Mouse (Mus musculus): ENCODE data around the gene Fgf12.

Fgf12 gene

DNA sequence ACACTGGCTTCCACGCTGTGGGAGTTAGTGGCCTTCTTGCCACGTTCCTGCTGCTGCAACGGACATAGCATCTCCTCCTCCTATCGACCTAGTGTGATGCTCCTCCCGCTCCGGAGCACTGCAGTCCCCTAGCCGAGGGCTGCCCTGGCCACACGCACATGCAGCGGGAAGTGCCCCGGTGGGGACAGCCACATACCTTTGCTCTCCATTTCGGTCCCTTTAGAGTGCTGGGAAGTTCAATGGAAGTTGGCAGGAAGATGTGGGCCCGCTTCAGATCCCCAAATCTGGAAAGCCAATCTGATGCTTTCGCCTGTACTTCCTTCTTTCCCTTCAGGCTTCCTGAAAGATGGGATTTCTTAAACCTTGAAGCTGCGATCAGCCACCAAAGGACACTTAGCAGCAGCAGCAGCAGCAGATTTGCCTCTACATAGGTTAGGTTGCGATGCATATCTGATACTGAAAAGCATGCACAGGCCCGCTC, at the start of gene Fgf12:
Gene Fgf12 (minus strand): TSS at position 431 of the 481 bp plus-strand sequence.
- no peak for DNase-seq (ENCODE audit: low read depth, low spot score)

GRCm38 (mm10) chr16:28793115-28793514, 40.2 kb upstream of the Fgf12 start:
- DNase-seq (ENCODE audit: low read depth, low spot score): peak; percentile 58

DNA sequence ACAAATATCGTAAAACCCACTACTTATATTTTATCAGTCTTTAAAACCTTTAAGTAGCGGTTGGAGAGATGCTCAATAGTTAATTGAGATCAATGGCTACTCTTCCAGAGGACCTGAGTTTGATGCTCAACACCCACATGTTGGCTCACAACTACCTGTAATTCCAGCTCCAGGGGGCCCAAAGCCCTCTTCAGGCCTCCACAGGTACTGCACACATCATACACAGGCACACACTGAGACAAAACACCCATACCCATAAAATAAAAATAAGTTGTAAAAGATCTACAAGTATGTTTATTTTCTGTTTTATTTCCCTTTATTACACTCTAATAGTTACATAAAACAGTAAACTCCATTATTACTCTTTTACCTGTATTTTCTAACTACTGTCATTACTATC, 17.4 kb upstream of the Fgf12 start:
- DNase-seq (ENCODE audit: low read depth, low spot score): peak; percentile 4

- no peak for DNase-seq (ENCODE audit: low read depth, low spot score)
Measured at GRCm38 (mm10) chr16:28761417-28761976, 8.6 kb upstream of the Fgf12 start.

DNA sequence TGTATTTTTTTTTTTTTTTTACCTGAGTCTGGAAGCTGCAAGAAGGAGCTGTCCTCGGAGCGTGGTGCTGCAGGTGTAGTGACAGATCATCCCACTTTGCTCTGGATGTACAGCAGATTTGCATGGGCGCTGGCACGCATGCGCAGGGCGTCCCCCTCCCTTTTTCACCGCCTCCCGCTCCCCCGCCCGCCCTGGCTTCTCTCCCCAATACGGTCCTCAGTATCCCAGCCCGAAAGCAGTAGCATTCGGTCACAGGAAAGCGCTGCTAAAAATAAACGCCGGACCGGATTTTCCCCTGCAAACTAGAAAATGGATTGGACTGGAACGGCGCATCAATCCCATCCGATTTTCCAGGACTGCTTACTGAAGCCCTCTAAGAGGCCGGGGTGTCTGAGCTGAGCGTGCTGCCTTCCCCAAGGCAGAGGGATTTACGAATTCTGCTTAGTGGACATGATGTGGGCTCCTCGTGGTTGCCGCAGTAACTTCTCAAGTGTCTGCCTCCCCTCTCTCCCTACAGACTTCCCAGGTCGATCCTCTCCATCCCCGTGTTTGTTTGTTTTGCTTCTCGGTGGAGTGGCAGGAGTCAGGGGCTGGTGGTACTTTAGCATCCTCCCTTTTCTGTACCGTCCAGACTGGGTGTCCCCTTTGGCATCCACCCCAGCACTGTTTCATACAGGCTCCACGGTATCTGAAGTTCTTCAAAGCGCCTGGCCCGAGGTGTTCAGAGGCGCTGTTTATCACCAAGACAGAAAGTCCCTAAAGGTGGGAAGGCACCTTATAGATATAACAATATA, 453 bp upstream of the Fgf12 start:
- no peak for DNase-seq (ENCODE audit: low read depth, low spot score)

GRCm38 (mm10) chr16:28734461-28734860, 18.4 kb downstream of the Fgf12 start:
- DNase-seq (ENCODE audit: low read depth, low spot score): no peak

DNA sequence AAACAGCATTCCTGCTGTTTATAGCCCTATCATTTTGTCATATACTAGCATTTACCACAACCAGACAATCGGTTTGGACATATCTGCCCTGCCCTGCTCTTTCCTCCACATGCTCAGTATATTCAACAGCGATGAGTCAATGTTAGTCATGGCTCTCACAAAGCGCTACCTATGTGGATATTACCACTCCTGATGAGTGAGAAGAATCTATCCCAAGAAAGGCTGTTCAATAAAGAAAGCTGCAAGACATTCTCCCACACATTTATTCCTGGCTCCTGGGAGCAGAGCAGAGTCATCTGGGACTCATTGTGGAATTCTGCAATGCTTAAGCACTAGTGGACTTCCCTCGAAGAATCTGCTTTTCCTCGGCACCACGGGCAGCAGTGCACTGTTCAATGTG, 26.1 kb downstream of the Fgf12 start:
- peak; percentile 7 for DNase-seq (ENCODE audit: low read depth, low spot score)

- DNase-seq (ENCODE audit: low read depth, low spot score): no peak
Measured at GRCm38 (mm10) chr16:28706623-28707022, 46.2 kb downstream of the Fgf12 start.

GRCm38 (mm10) chr16:28700346-28700745, 52.5 kb downstream of the Fgf12 start:
- DNase-seq (ENCODE audit: low read depth, low spot score): no peak

DNA sequence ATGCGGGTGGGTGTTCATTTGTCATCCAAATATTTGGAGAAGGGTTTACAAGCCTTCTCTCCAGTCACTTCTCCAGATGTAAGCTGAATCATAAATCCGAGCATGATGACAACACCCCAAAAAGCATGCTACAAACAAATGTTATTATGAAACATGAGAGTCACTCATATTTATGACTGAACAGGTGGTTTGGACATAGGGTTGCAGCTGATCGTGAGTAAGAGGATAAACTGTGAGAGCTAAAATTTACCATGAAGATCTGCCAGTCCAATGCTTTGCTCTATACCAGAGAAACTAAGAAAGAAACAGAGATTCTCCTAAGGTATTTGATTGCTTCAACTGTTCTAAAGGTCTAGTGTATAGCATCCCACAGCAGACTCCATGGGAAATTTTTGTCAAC, 56.0 kb downstream of the Fgf12 start:
- DNase-seq (ENCODE audit: low read depth, low spot score): no peak

DNA sequence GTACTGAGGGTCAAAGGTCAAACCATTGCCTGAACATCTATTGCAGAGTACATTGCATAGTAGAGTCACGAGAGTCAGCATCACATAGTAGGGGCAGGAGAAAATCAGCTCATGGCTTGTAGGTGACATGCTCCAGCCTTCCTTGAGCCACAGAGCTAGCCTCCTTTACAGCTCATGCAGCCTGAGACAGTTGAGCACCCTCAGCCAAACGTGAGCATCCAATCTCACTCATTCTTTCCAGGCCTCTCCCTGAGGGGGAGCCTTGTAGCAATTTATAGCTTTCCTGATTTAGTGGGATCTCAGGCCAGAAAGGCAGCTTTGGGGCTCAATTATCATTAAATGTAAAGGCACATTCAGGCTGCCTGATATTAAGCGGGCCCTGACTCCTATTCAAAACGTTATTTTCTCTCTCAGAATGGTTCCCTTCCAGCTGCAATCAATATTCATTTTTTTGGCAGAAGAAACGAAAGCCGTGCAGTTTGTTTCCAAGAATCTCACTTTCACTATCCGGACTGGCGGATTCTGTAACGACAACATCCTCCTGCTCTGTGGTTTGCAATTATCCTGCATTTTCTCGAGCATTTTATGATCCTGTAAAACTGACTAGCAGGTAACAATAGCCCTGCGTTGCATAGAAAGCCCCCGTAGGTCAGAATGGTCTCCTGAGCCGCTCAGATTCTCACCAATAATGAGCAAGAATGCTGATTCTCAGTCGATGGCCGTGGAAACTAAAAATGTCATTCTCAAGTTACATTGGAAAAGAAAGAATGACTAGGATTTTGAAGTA, 58.6 kb downstream of the Fgf12 start:
- no peak for DNase-seq (ENCODE audit: low read depth, low spot score)

DNA sequence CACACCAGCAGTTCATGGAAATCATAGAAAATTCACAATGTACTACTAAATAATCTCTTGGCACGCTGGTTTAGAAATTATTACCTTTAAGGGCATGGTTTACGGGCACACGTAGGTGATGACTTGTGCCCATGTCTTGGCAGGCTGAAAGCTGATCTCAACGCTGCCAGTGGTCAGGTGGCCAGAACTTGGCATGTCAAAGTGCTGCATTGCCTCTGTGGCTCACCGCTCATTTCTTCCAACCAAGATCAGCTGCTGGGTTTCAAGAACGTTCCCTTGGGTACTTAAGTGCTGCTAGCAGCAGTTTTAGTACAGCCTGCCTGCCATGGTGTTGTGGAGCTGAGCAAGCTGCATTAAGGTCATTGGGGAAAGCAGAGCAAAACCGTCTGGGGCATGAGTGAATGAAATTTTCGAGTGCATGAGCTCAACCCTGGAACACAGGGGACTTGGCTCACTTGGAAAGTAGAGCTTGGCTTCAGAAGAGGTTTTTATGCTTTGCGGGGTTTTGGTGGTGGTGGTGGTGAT, 63.9 kb downstream of the Fgf12 start:
- DNase-seq (ENCODE audit: low read depth, low spot score): no peak

DNA sequence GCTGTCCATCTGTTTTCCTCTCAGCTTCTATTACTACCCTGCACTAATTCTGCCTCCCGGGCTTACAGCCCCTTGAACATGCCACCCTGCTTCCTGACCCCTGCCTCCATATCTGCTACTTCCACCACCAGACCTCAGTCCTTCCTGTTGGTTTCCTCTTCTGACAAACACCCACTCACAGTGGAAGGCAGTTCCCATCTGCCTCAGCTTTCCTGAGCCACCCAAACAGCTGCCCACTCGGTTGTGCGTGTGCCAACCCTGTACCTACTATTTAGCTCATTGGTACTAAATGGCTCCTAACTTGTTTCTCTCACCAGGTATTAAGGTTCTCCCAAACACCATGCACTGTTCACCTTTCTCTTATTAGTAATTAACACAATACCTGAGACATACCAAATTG, 71.2 kb downstream of the Fgf12 start:
- DNase-seq (ENCODE audit: low read depth, low spot score): no peak

DNA sequence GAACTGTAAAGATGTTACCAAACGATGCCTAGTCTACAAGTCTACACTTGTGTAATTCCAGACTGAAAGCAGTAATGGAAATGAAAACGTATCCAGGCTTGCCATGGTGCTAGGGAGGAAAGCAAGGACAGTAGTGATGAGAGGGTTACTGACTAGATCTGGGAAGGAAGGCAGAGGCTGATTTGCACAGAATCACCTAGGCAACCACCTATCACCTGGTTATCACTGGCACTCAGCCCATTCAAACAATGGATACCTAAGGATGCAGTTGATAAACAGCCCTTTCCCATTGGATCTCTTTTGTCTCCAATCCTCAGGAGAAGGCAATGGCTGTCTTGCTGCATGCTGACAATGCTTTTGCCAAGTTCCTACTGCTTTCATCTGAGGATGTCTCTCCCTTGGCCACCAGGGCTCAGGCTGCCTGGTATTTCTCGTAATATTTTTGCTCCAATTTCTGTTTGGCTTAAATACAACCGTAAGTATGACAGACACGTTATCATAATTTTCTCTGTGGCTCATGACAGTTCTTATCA, 84.0 kb downstream of the Fgf12 start:
- no peak for DNase-seq (ENCODE audit: low read depth, low spot score)

DNA sequence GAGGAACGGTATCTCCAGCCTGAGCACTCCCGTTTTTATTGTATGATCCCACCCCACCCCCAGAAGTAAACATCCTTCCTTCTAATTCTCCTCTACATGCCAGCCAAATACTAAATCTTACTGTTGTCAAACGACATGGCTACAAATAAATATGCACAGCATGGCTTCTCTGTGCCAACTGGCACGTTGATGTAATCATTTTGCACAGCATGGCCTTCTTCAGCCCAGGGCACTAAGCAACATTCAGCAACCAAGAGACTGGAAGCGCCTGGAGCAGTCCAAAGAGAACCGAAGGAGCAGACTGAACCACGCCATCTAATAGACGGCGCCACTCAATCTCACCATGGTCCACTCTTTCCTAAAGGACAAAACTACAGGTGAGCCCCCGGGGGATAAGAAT, 100.2 kb downstream of the Fgf12 start:
- no peak for DNase-seq (ENCODE audit: low read depth, low spot score)

GRCm38 (mm10) chr16:28650589-28650988, 102.3 kb downstream of the Fgf12 start:
- DNase-seq (ENCODE audit: low read depth, low spot score): no peak

DNA sequence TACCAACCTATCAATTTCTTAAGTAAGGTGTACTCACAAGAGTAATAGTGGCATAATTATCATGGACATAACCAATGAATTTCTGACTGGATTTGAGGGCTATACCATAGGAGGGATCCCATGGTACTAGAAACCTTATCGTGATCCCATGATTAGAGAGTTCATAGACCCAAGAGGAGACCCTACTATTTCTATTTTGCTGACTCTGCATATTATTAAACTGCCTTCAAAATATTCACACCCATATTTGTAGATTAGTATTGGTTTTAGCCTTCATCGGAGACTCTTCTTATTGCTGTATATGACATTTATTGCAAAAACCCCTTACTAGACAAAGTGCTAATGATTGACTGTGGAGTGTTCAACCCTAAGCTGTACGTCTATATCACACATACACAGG, 107.8 kb downstream of the Fgf12 start:
- no peak for DNase-seq (ENCODE audit: low read depth, low spot score)

DNA sequence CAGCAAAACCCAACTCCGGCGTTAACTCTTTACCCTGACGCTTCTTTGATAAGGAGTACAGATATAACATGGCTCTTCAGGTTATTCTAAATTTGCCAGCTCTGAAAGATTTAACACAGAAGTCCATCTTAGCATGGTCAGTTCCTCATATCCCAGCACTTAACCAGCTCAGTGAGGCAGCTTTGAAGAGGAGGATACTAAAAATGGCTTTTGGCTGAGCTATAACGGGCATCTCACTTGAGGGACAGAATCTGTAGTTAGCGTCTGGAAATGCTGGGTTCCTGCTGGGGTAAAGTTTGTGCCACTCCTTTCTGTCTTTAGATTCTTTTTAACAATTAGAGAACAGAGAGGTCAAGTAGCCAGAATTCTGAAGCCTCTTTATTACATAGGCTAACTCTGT, 121.1 kb downstream of the Fgf12 start:
- no peak for DNase-seq (ENCODE audit: low read depth, low spot score)

DNA sequence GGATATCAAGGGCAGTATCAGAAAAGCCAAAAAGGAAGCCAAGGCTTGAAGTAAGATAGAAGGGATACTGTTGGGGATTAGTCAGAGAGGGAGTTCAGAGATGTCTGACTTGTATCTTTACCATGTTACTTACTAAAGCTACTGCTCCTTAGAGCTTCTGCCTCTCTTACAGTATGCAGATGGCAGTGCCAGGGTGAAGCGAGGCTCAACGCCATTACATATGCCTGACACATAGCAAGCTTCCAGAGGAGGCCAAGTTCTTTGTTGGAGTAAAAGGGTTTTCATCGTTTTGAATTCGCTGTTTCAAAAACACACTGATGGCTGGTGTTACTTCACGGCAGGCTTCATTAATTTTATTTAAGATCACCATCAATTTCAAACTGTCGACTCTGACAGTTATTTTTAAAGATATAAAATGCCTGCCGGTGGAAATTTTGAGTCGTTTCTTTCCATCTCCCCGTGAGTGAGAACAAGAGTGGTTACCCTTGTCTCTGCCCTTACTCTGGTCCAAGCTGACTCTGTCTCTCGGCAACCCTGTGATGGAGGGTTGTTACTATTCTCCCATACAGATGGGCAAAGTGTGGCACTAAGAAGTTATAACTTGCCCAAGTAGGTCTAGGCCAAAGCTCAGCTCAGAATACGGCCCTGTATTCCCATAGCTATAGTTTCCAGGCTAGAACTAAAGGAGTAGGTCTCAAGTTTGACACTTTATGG, 121.9 kb downstream of the Fgf12 start:
- no peak for DNase-seq (ENCODE audit: low read depth, low spot score)

- no peak for DNase-seq (ENCODE audit: low read depth, low spot score)
Measured at GRCm38 (mm10) chr16:28626259-28626658, 126.6 kb downstream of the Fgf12 start.

DNA sequence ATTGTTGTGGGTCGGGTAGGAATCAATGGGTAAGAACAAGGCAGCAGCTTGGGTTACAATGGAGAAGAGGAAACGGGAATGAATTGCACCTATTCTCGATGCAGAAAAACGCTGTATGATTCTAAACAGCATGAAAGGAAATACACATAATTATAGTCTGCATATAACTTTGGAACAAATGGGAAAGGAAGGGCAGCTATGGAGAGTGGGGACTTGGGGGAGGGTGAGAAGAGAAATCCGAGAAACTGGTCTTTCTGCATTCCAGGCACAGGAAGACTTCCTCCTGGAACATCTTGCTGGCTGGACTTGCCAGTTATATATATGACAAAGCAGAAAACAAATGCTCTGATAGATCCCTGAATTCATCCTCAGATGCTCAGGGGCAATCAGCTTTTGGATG, 127.2 kb downstream of the Fgf12 start:
- no peak for DNase-seq (ENCODE audit: low read depth, low spot score)

All from 3T3-L1 (cell line).